Mouse (Mus musculus) limb, embryonic 15.5 days (tissue): Measurements from ENCODE around the gene Sh3yl1. TPM values are rescaled to one million over a fixed set of nuclear protein-coding genes. Genes with fewer than 3 reads are reported as not detected.
A peak's percentile ranks its signal among the peaks of the same experiment; 100 is the strongest.

ENCODE experiments used
- ATAC-seq: fragments of 200-750 bp; cut with Nextera tagmentation; 2 replicates; pipeline ENCODE4 v1.8.0; 2017; ENCODE audit warnings: low read depth, moderate TSS enrichment; ENCODE audit not compliant: insufficient number of reproducible peaks, low FRiP score, low TSS enrichment
- H3K27ac ChIP-seq: fragments of 300-500 bp; sonication (generic); 2 replicates; pipeline ENCODE4 v1.5.1; 2015; ENCODE audit warnings: moderate library complexity, mild to moderate bottlenecking, inconsistent platforms
- H3K27me3 ChIP-seq: fragments of 300-500 bp; sonication (generic); 2 replicates; pipeline ENCODE4 v1.6.1; 2015; ENCODE audit warnings: inconsistent platforms
- H3K36me3 ChIP-seq: fragments of 300-500 bp; sonication (generic); 2 replicates; pipeline ENCODE4 v1.6.1; 2015; ENCODE audit warnings: inconsistent platforms
- H3K4me1 ChIP-seq: fragments of 300-500 bp; sonication (generic); 2 replicates; pipeline ENCODE4 v1.6.1; 2015; ENCODE audit warnings: inconsistent platforms
- H3K4me2 ChIP-seq: fragments of 300-500 bp; sonication (generic); 2 replicates; pipeline ENCODE4 v1.6.1; 2015; ENCODE audit warnings: mild to moderate bottlenecking, inconsistent platforms
- H3K4me3 ChIP-seq: fragments of 300-500 bp; sonication (generic); 2 replicates; pipeline ENCODE4 v1.5.1; 2015; ENCODE audit warnings: mild to moderate bottlenecking, inconsistent platforms
- H3K9ac ChIP-seq: fragments of 300-500 bp; sonication (generic); 2 replicates; pipeline ENCODE4 v1.6.1; 2015; ENCODE audit warnings: inconsistent platforms
- H3K9me3 ChIP-seq: fragments of 300-500 bp; sonication (generic); 2 replicates; pipeline ENCODE4 v1.6.1; 2016; ENCODE audit warnings: inconsistent platforms
- WGBS: fragments of 180-500 bp; shearing (Covaris S2); methylation state at CpG from one replicate; pipeline ENCODE4 v1.1.7; 2015; 5-methylcytosine and 5-hydroxymethylcytosine counted together
- polyA plus RNA-seq: library from polyadenylated mRNA; unstranded; fragments of >200 nt; fragmentation: Nextera tagmentation; extraction: Ambion mirVana; gene quantifications from 2 replicates; pipeline ENCODE4 v1.2.1, GENCODE M21; 2015

Gene Sh3yl1
- polyA plus RNA-seq, 1 experiment from 2014 or later: 15.3 TPM

DNA sequence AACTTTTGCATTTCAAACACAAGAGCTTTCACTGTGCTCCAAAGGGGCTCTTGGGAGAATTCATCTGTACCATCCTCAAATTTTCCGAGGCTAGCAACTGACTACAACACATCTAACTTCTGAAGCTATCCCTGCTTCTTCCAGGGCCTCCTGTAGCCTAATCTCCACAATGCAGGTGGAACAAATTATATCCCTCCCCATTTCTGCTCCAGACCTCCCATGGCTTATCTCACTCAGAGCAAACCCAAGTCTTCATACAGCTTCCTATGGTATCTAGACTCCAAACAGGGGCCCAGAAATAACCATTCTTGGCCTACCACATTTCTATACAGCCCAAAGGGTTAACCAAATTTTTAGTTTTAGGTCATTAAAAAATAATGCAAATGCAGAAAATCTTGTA is 2.8 kb upstream of the Sh3yl1 start:
- Histone ChIP-seq H3K4me1 (peaks cover 10% of the 10 kb centered on the region), H3K36me3 (peaks cover 13% of the 10 kb centered on the region), H3K27me3 (no peaks in the 10 kb centered on the region), H3K9ac (no peak overlapping the region), H3K4me3 (no peak overlapping the region), H3K27ac (no peak overlapping the region), H3K4me2 (no peak overlapping the region), H3K9me3 (no peaks in the 10 kb centered on the region)
- no peak for ATAC-seq
- WGBS: 94% methylated on average over 1 of the region's 1 CpGs

DNA sequence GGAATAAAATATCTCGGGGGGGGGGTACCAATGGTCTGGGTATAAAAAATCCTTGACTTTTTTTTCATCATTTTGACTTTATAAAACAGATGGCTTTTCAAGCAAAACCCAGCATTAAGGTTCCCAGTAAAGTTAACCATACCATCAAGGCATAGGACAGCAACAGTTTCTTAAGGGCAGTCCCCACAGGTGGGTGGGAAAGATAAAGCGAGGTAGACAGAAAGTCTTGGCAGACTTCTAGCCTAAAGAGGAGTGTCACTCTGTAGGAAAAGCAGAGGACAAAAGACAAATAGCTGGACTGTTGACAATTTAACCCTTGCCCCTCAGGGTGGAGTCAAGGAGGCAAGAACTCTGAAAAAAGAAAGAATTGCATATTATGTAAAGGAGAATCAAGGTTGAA is 1.6 kb upstream of the Sh3yl1 start:
- Histone ChIP-seq H3K9me3 (no peaks in the 10 kb centered on the region), H3K4me3 (no peak overlapping the region), H3K36me3 (peaks cover 5% of the 10 kb centered on the region; the same call in 1 of the 2 replicates), H3K4me2 (no peak overlapping the region), H3K27ac (no peak overlapping the region), H3K27me3 (no peaks in the 10 kb centered on the region), H3K4me1 (peaks cover 10% of the 10 kb centered on the region), H3K9ac (no peak overlapping the region)
- 90% methylated on average over 2 of the region's 2 CpGs for WGBS
- no peak for ATAC-seq

DNA sequence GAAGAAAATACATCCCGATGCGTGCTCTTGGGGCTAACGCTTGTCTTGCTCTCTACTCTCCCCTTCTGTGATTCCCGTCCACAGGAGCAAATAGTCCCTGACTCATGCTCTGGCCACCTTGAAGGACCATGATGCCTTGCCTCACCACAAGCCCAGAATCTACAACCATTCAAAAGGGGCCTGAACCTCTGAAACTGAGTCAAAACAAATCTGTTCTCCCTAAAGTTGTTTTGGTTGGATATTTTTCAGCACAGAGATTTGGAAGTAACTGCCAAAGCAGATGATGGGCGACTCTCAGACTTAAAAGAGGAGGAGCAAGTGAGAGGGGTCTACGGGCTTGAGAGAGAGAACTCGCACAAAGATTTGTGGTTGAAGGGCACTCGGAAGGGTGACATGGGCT is 608 bp upstream of the Sh3yl1 start:
- H3K4me3 ChIP-seq: peak overlapping the region; percentile 72
- peak overlapping the region; percentile 72 for H3K9ac ChIP-seq
- WGBS: 15% methylated on average over 8 of the region's 8 CpGs
- H3K4me2 ChIP-seq: peak overlapping the region; percentile 53
- no peak for ATAC-seq
- no peaks in the 10 kb centered on the region for H3K9me3 ChIP-seq
- H3K27ac ChIP-seq: peak overlapping the region; percentile 81
- peaks cover 5% of the 10 kb centered on the region; the same call in 1 of the 2 replicates for H3K36me3 ChIP-seq
- no peaks in the 10 kb centered on the region for H3K27me3 ChIP-seq
- H3K4me1 ChIP-seq: peaks cover 10% of the 10 kb centered on the region

DNA sequence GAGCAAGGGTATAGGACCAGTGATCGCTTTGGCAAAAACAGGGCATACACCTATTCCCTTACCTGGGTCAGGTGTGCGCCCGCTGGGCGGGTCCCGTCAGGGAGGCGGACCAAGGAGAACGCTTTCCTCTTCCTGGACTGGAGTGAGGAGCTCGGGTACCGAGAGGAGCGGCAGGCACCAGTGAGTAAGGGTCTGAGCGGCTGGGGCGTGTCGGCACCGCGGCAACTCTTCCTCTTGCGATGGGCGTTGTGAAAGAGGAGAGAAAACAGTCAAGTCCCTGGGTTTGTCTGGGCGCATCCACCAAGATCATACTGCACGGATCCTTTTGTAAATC is 547 bp downstream of the Sh3yl1 start:
- H3K4me3 ChIP-seq: peak overlapping the region; percentile 72
- H3K27ac ChIP-seq: no peak overlapping the region
- H3K9me3 ChIP-seq: no peaks in the 10 kb centered on the region
- peak; percentile 57 for ATAC-seq
- WGBS: under 1% methylated on average over 19 of the region's 19 CpGs
- H3K9ac ChIP-seq: peak overlapping the region; percentile 51
- H3K4me2 ChIP-seq: peak overlapping the region; percentile 83
- H3K27me3 ChIP-seq: no peaks in the 10 kb centered on the region
- H3K4me1 ChIP-seq: peaks cover 10% of the 10 kb centered on the region
- 0 out of 2 replicates have a peak, but pooled peaks cover 2% of the 10 kb centered on the region for H3K36me3 ChIP-seq

DNA sequence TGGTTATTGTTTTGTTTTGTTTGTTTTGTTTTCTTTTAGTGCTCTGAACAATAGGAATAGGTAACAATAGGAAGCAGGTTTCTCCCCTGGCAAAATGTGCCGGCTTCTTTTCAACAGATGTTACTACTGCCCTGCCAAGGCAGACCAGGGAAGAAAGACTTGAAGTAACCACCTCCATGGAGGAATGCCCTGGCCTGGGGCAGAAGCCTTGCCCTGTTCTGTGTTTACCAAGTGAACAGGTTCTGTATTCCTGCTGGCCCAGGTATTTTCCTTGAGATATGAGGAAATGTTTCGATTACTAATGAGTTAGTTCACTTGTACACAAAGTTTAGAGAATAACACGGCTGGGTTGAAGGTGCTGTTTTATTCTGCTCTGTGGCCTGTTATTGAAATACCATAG is 1.4 kb downstream of the Sh3yl1 start:
- no peak for ATAC-seq
- WGBS: 53% methylated on average over 3 of the region's 3 CpGs
- Histone ChIP-seq H3K27me3 (no peaks in the 10 kb centered on the region), H3K27ac (no peak overlapping the region), H3K9ac (no peak overlapping the region), H3K9me3 (no peaks in the 10 kb centered on the region), H3K4me2 (peak overlapping the region; percentile 83; the same call in 1 of the 2 replicates), H3K36me3 (0 out of 2 replicates have a peak, but pooled peaks cover 2% of the 10 kb centered on the region), H3K4me3 (peak overlapping the region; percentile 72; the same call in 1 of the 2 replicates), H3K4me1 (peaks cover 10% of the 10 kb centered on the region)

DNA sequence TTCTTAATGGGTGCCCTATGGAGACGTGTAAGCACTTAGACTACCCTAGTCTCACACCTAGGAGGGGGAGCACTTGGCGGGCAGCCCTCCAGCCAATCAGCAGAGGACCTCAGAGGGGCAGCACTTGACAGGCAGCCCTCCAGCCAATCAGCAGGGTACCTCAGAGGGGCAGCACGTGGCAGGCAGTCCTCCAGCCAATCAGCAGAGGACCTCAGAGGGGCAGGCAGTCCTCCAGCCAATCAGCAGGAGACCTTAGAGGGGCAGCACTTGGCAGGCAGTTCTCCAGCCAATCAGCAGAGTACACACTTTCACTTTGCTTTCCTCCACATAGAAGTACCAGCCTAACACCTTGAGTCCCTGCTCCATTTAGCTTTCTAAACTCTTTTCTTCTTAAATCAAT is 10.9 kb downstream of the Sh3yl1 start:
- no peak overlapping the region for H3K9ac ChIP-seq
- ATAC-seq: no peak
- H3K4me3 ChIP-seq: no peak overlapping the region
- no peak overlapping the region for H3K27ac ChIP-seq
- WGBS: 71% methylated on average over 3 of the region's 3 CpGs
- no peaks in the 10 kb centered on the region for H3K4me1 ChIP-seq
- H3K4me2 ChIP-seq: no peak overlapping the region
- H3K36me3 ChIP-seq: 0 out of 2 replicates have a peak, but pooled peaks cover 8% of the 10 kb centered on the region
- no peaks in the 10 kb centered on the region for H3K27me3 ChIP-seq
- no peaks in the 10 kb centered on the region for H3K9me3 ChIP-seq

DNA sequence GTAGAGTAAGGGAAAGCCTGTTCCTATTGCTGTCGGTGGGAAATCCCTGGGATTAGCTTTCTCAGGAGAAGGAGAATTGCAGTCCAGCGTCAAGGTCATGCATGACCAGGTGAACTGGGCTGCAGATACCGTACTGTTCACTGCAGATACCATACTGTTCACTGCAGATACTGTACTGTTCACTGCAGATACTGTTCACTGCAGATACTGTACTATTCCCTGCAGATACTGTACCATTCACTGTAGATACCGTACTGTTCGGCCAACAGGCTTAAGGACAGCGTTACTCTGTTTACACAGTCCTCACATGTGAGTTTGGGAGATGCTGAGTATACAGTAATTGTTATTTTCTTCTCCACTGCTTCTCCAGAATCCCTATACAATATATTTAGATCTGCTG is 16.7 kb downstream of the Sh3yl1 start:
- 83% methylated on average over 6 of the region's 6 CpGs for WGBS
- H3K4me2 ChIP-seq: no peak overlapping the region
- no peaks in the 10 kb centered on the region for H3K27me3 ChIP-seq
- no peaks in the 10 kb centered on the region for H3K9me3 ChIP-seq
- no peak overlapping the region for H3K4me3 ChIP-seq
- H3K27ac ChIP-seq: no peak overlapping the region
- ATAC-seq: no peak
- 0 out of 2 replicates have a peak, but pooled peaks cover 8% of the 10 kb centered on the region for H3K36me3 ChIP-seq
- no peak overlapping the region for H3K9ac ChIP-seq
- H3K4me1 ChIP-seq: no peaks in the 10 kb centered on the region

DNA sequence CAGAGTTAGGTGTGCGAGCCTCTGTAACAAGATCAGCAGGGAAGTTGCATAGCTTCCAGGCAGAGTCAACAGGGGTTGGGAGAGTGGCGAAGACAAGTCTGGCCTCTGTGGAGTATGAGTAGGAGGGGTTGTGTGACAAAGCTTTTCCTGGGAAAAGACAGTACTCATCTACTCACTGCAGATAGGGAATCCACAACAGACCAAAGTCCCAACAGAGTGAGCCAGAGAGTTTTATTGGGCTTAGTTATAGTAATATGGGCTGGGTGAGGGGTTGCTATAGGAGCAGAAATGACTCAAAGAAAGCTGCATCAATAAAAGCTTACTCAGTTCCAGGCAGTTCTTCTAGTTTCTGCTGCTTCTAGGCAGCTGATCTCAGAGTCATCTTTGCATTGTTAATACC is 21.8 kb downstream of the Sh3yl1 start:
- Histone ChIP-seq H3K4me1 (no peaks in the 10 kb centered on the region), H3K27ac (no peak overlapping the region), H3K9ac (no peak overlapping the region), H3K4me3 (no peak overlapping the region), H3K36me3 (no peaks in the 10 kb centered on the region), H3K4me2 (no peak overlapping the region), H3K27me3 (no peaks in the 10 kb centered on the region), H3K9me3 (no peaks in the 10 kb centered on the region)
- no peak for ATAC-seq
- WGBS: 86% methylated on average over 2 of the region's 2 CpGs

DNA sequence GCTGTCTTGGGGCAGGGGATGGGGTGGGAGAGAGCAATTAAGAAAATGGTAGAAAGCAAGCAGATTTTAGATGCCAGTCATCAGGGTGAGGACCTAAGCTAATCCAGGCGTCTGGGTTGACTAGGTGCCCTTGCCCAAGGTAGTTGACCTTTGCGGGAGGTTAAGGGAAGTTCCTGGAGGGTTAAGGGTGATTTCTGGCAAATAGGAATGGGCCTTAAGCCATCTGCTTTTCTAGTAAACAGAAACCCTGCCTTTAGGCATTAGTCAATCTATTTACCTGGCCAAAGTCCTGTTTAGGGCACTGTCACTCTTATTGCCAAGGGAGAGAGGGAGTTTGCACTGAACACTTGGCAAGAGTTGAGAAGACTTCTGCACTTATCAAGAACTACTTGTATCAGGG is 25.4 kb downstream of the Sh3yl1 start:
- H3K27me3 ChIP-seq: no peaks in the 10 kb centered on the region
- H3K36me3 ChIP-seq: no peaks in the 10 kb centered on the region
- WGBS: 65% methylated on average over 2 of the region's 2 CpGs
- no peak overlapping the region for H3K27ac ChIP-seq
- no peak overlapping the region for H3K9ac ChIP-seq
- ATAC-seq: no peak
- no peak overlapping the region for H3K4me2 ChIP-seq
- H3K4me1 ChIP-seq: no peaks in the 10 kb centered on the region
- no peak overlapping the region for H3K4me3 ChIP-seq
- no peaks in the 10 kb centered on the region for H3K9me3 ChIP-seq

DNA sequence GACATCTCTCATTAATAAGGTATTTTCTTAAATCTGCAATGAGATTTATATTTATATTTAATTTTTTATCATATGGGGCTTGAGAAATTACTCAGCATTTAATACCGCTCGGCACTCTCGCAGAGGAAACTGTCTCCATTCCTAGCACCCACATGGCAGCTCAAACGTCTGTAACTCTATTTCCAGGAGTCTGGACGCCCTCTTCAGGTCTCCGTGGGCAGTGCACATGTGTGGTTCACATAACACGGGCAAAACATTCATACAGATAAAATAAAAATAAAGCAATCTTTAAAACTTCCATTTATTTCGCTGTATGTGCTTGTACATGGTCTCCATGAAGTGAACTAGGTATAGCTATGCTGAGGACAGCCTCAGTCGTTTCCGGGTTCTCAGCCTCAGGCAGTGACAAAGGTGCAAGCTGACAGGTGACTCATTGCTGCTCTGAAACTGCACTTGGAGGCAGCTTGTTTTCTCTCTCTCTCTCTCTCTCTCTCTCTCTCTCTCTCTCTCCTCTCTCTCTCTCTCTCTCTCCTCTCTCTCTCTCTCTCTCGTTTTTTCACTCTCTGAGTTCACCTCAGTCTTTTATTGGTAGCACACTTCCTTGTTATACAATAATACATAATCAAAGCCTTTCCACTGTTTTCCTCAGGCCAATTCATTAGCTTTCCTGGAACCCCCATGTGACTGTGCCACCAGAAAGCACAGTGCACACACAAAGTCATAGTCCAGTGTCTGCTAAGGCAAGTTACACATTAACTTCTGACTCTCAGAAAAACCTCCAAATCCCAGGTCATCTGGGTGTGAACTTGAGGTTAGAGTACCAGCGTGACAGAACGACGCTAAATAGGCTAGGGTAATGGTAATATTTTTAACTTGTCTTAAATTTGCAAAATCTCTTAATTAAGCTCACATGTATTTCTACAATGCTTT is 31.9 kb downstream of the Sh3yl1 start:
- no peak overlapping the region for H3K27ac ChIP-seq
- 78% methylated on average over 14 of the region's 14 CpGs for whole genome bisulfite sequencing
- H3K4me2 ChIP-seq: no peak overlapping the region
- no peaks in the 10 kb centered on the region for H3K27me3 ChIP-seq
- no peaks in the 10 kb centered on the region for H3K9me3 ChIP-seq
- H3K36me3 ChIP-seq: peaks cover 8% of the 10 kb centered on the region; the same call in 1 of the 2 replicates
- no peak for ATAC-seq
- H3K4me3 ChIP-seq: no peak overlapping the region
- H3K9ac ChIP-seq: no peak overlapping the region
- H3K4me1 ChIP-seq: no peaks in the 10 kb centered on the region

DNA sequence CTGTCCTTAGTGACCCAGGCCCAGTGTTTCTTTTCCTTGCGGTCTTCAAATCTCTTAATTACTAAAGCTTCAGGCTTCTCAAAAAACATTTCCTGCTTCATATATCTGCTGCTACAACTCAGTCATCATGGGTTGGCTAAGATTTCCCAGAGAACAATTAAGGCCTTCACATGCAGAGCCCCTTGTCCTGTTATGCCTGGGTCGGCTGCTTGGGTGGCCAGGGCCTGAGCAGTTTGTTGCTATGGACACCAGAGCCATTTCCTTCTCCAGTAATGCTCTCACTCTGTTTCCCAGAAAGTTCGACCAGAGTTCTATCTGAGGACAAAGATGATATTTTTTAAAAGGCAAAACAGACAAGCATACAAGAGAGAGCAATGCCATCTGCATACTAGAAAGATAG is 32.7 kb downstream of the Sh3yl1 start:
- WGBS: 52% methylated on average over 3 of the region's 3 CpGs
- no peaks in the 10 kb centered on the region for H3K4me1 ChIP-seq
- no peak for ATAC-seq
- no peaks in the 10 kb centered on the region for H3K9me3 ChIP-seq
- H3K9ac ChIP-seq: no peak overlapping the region
- H3K36me3 ChIP-seq: peaks cover 8% of the 10 kb centered on the region; the same call in 1 of the 2 replicates
- no peaks in the 10 kb centered on the region for H3K27me3 ChIP-seq
- H3K4me3 ChIP-seq: no peak overlapping the region
- no peak overlapping the region for H3K4me2 ChIP-seq
- H3K27ac ChIP-seq: no peak overlapping the region

DNA sequence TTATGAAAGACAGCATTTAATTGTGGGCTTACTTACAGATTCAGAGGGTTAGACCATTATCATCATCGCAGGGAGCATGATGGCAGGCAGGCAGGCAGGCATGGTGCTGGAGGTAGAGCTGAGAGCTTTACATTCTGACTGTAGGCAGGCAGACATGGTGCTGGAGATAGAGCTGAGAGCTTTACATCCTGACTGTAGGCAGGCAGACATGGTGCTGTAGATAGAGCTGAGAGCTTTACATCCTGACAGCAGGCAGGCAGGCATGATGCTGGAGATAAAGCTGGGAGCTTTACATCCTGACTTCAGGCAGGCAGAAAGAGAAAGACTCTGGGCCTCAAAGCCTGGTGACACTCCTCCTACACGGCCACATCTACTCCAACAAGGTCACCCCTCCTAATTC is 59.2 kb downstream of the Sh3yl1 start:
- Histone ChIP-seq H3K9ac (no peak overlapping the region), H3K4me3 (no peak overlapping the region), H3K27me3 (no peaks in the 10 kb centered on the region), H3K4me1 (no peaks in the 10 kb centered on the region), H3K9me3 (no peaks in the 10 kb centered on the region), H3K36me3 (no peaks in the 10 kb centered on the region), H3K4me2 (no peak overlapping the region), H3K27ac (no peak overlapping the region)
- no peak for ATAC-seq
- 82% methylated on average over 2 of the region's 2 CpGs for WGBS
